ENCODE assay signal across 14 mouse cellular contexts in the genomic region with DNA sequence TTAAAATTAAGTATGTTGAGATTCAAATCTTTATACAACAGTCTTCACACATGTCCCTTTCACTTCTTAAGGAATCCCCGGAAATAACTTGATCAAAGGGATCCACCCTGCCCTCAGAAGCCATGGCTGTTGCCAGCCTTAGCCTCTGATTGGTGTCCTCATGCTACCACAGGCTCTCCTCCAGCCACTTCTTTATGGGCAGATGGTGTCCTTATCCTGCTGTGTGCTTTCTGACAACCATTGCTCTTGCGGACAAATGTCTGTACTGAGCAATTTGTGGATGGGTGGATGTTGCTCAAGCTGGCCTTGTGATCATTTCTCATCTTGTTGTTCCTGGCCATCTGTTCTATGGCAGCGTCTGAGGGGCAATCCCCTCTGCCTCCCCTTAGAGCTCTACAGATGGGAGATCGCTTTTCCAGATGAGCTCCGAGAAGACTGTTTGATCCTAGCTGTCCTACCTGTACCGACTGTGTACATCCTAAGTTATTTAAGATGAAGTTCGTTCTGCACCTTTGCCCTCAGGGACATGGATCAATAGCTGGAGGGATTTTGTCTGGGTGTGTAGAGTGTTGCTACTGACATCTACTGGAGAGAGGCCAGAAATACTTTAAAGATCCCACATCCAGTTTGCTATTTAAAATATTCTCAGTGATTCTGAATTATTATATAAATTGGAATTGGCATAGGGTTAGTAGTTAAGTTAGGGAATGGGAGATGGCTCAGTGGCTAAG. TPM values are rescaled to one million over a fixed set of nuclear protein-coding genes. Genes with fewer than 3 reads are reported as not detected.
DNase-seq lines count a peak whose midpoint lies in the region; ATAC-seq and TF ChIP-seq lines count a peak whose summit lies in the region.
"Had no signal": no experiment of that assay in that cellular context is flagged by ENCODE, and none has a peak within 500 bp of the region (broad histone marks: within the 10 kb centered on the region; RNA-seq: fewer than 3 reads in every experiment).

No protein-coding gene starts in this region.

- WGBS in kidney, adult 2 months = 22% methylated on average over 7 of the region's 7 CpGs

- H3K4me3 ChIP-seq in kidney, adult 2 months (ENCODE audit: insufficient read depth, low read depth, low read length) = no peak overlapping the region
- H3K4me3 ChIP-seq: forebrain, embryonic 10.5 days; heart, embryonic 12.5 days; hindbrain, embryonic 13.5 days; kidney, embryonic 15.5 days had no signal

- ATAC-seq in activated CD4-positive, CD25-positive, alpha-beta regulatory T cell, adult 4 months = no peak

- H3K36me3 ChIP-seq in kidney, adult 2 months (ENCODE audit: control insufficient read depth, insufficient read depth, low read length) = no peaks in the 10 kb centered on the region
- H3K36me3 ChIP-seq: forebrain, embryonic 10.5 days; heart, embryonic 12.5 days; hindbrain, embryonic 13.5 days; kidney, embryonic 15.5 days had no signal

- H3K27me3 ChIP-seq in kidney, adult 2 months (replicated peaks; ENCODE audit: control insufficient read depth, insufficient read depth, low read length) = no peaks in the 10 kb centered on the region
- H3K27me3 ChIP-seq: heart, embryonic 12.5 days; hindbrain, embryonic 13.5 days; kidney, embryonic 15.5 days had no signal

- no peaks in the 10 kb centered on the region for H3K4me1 ChIP-seq in kidney, adult 2 months (ENCODE audit: control insufficient read depth, insufficient read depth, low read length)
- H3K4me1 ChIP-seq: forebrain, embryonic 10.5 days; hindbrain, embryonic 13.5 days; kidney, embryonic 15.5 days had no signal

- peak; percentile 3 for DNase-seq in kidney, adult 2 months
- DNase-seq in kidney, postnatal 25 days = no peak
- peak; percentile 21 for DNase-seq in testis, postnatal 10 days (ENCODE audit: low spot score)
- no peak for DNase-seq in testis, postnatal 14 days (ENCODE audit: low spot score)
- DNase-seq in cerebellum, adult 9-11 months = peak; percentile 38
- no peak for DNase-seq in adrenal gland, adult (ENCODE audit: inconsistent age in 2 of 2, low spot score in 1 of 2)

- TF ChIP-seq CTCF in kidney, adult 2 months (conservative IDR thresholded peaks at IDR 0.05; ENCODE audit: insufficient read depth, insufficient read length, low read depth, low read length) = no peak

- H3K27ac ChIP-seq in kidney, adult 2 months (ENCODE audit: insufficient read depth, low read depth, low read length) = no peak overlapping the region
- H3K27ac ChIP-seq: forebrain, embryonic 10.5 days; hindbrain, embryonic 13.5 days; kidney, embryonic 15.5 days had no signal

- TF ChIP-seq POLR2A in kidney, adult 2 months (IDR thresholded peaks at IDR 0.05; ENCODE audit: low read depth, low read length) = no peak

RNA-seq across cellular contexts. Expression of a gene that starts 4.2 kb away (rescaled TPM):
- 0.42 and 0.99 TPM in 2 replicates for polyA plus RNA-seq in kidney, adult 2 months (2012; rRNA removed)
- not detected for polyA plus RNA-seq in activated CD4-positive, CD25-positive, alpha-beta regulatory T cell, adult 4 months (2017; shearing (Covaris generic))
- polyA plus RNA-seq: forebrain, embryonic 10.5 days; heart, embryonic 12.5 days; hindbrain, embryonic 13.5 days; neural tube, embryonic 11.5 days had no signal

RNA-seq across cellular contexts. Expression of a gene that starts 10.5 kb away (rescaled TPM):
- polyA plus RNA-seq in kidney, adult 2 months (2012; rRNA removed) = not detected in 2 replicates
- not detected for polyA plus RNA-seq in activated CD4-positive, CD25-positive, alpha-beta regulatory T cell, adult 4 months (2017; shearing (Covaris generic))
- polyA plus RNA-seq: forebrain, embryonic 10.5 days; heart, embryonic 12.5 days; hindbrain, embryonic 13.5 days; kidney, embryonic 15.5 days; liver, embryonic 16.5 days; neural tube, embryonic 11.5 days; stomach, embryonic 14.5 days had no signal

RNA-seq across cellular contexts. Expression of a gene that starts 40.1 kb away (rescaled TPM):
- polyA plus RNA-seq in kidney, adult 2 months (2012; rRNA removed) = 132 and 133 TPM in 2 replicates
- polyA plus RNA-seq in activated CD4-positive, CD25-positive, alpha-beta regulatory T cell, adult 4 months (2017; shearing (Covaris generic)) = 10 to 100 TPM; 66.2 to 86.2 TPM

RNA-seq across cellular contexts. Expression of a gene that starts 55.5 kb away (rescaled TPM):
- polyA plus RNA-seq in kidney, adult 2 months (2012; rRNA removed) = 11.1 and 11.9 TPM in 2 replicates
- 10 to 100 TPM in 1 of 2 experiments, 1 to 10 TPM in 1; 9.9 to 11.6 TPM for polyA plus RNA-seq in activated CD4-positive, CD25-positive, alpha-beta regulatory T cell, adult 4 months (2017; shearing (Covaris generic))

RNA-seq across cellular contexts. Expression of a gene that starts 56.0 kb away (rescaled TPM):
- 0.08 and 0.13 TPM in 2 replicates for polyA plus RNA-seq in kidney, adult 2 months (2012; rRNA removed)
- polyA plus RNA-seq in activated CD4-positive, CD25-positive, alpha-beta regulatory T cell, adult 4 months (2017; shearing (Covaris generic)) = under 1 TPM in 1 of 2 experiments, not detected in 1; 0.24 TPM

Comparison
In these comparisons a context has a peak if more than half of its experiments do, and no peak if none do; other contexts are left out.
1. DNase-seq: peak in kidney, adult 2 months (single experiment), testis, postnatal 10 days (single experiment) and cerebellum, adult 9-11 months (single experiment); none in kidney, postnatal 25 days (0 of 2), testis, postnatal 14 days (single experiment) and adrenal gland, adult (0 of 2).